Mouse (Mus musculus): ENCODE data around the gene Tcirg1.

DNA sequence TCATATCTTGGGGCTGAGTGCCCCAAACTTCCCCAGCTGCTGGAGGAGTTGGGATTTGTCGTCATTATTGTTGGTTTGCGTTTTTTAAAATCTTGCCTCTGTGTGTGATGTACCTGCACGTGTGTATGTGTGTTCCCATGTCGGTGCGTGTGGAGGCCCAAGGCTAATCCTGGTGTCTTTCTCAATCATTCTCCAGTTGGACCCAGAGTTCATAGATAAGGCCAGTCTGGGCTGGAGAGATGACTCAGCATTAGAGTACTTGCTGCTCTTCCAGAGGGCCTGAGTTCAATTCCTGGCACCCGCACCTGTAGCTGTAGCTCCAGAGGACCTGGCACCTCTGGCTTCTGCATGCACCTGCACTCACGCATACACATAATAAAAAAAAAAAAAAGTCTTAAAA is 17.9 kb upstream of the Tcirg1 start:
- TF ChIP-seq EP300 (IDR thresholded peaks at IDR 0.05; ENCODE audit: insufficient read depth, low read depth, low read length) (no peak), POLR2A (IDR thresholded peaks at IDR 0.05; ENCODE audit: insufficient read depth, low read depth, low read length) (no peak)
